Mouse (Mus musculus): ENCODE measurements at regions not wholly inside any gene's neighbourhood (a gene's known extent, or its start where the extent isn't known, plus 50 kb on each side); places are given as distances from the start of the nearest gene placed in this dataset.

DNA sequence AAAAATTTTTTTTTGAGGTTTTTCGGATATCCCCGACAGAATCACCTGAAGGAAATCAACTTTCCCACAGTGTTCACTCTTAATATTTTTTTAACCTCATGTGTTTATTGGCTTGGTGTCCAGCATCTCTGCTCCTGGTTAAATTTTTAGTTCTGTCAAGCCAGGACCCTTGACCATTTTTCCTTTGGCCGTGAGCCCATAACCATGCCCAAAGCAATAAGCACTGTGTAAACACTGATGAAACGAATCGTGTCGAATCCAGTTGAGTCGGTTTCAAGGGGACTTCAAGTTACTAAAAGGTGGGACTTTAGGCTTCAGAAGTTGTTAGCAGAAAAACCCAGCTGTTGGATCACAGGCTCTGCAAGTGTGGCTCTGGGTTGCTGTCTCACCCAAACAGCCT lies 117.0 kb upstream of the Spdye4c start:
- DNase-seq (ENCODE audit: low spot score), result no peak

DNA sequence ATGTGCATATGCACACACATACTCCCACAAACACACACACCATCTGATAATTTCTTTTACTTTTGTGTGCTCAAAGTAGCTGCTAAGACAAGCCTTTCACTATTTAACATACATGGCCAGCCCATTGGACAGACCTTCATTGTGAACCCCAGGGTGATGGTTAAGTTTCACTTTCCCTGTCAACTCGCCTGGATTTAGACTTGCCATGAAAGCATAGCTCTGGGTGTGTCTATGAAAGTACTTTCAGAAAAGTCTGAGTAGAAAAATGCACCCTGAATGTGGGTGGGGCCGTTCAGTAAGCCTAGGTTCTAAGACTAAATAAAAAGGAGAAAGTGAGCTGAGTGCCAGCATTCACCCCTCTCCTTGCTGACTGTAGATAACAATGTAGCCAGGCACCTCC lies 113.8 kb upstream of the Spdye4c start:
- no peak for DNase-seq (ENCODE audit: low spot score)

DNA sequence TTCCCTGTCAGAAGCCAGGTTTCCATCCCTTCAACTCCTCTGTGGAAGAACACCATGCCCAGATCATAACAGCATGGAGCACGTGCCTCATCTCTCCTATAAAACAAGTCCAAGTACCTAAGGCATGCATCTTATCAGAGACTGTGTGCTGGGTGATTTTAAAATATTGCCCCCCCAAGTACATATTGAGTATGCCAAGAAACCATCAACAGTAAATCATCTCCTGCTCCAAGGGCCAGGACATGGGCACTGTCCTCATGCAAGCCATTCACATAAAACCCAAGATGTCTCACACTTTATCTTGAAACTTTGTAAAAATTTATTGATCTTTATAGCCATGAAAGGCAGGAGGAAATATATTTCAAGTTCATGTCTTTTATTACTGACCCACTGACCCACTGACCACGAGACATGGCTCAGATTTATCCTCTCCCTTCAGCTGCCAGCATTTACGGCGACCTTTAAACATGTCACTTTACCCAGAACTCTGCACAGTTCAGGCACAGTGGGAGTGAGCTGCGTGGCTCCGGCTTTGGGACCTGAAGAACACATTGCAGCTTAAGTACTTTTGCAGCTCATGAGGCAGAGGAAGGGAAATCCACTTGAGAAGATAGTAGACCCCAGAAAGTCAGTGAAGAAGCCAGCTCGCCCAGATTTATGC lies 99.7 kb upstream of the Spdye4c start:
- no peak for DNase-seq (ENCODE audit: low spot score)

DNA sequence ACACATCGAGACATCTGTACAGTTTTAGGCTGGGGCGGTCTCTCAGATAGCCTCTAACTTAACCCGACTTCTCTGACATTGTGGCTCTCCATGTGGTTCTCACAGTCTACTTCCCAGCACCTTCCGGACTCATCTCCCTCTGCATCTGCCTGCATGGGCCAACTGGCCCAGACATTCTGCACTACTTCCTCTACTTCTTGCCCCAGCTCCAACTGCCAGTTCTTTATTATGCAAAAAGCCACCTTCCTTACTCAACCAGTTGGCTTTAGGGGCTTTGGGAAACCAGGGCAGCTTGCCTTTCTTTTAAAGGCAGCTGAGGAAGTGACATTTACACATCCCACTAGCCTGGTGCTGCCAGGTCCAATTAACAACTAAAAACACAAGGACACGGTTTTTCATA lies 97.1 kb upstream of the Spdye4c start:
- no peak for DNase-seq (ENCODE audit: low spot score)

DNA sequence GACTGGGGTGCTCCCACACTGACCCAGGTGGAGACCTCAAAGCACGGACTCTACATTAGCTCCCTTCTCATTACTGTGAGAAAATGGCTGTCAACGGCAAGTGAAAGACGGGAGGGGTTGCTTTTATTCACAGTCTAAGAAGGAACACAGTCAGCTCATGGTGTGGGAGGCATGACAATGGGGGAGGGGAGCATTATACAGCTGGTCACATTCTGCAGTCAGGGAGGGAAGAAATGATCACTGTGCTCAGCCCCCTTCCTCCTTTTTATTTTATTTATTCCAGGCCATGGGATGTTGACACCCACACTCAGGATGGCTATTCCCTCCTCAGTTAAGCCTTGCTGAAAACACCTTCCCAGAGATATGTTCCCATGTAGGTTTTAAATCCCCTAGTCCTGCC lies 93.1 kb upstream of the Spdye4c start:
- DNase-seq (ENCODE audit: low spot score), result no peak

DNA sequence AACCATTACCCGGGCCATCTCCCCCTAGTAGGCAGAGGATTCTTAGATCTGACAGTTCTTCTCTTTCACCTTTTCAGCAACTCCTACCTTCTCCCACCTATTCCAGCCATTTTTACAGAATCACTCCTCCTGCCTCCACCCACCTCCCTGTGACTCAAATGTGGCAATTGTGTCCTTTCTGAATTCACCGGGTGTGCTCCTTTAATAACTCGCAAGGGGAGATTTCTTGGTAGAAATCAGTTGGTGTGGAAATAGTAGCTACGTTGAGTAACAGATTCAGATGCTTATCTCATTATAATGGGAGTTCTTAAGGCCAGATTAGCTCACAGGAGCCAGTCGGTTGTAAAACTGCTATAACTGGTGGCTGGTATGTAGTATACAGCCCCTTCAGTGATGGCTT lies 92.4 kb upstream of the Spdye4c start:
- DNase-seq (ENCODE audit: low spot score), result no peak

DNA sequence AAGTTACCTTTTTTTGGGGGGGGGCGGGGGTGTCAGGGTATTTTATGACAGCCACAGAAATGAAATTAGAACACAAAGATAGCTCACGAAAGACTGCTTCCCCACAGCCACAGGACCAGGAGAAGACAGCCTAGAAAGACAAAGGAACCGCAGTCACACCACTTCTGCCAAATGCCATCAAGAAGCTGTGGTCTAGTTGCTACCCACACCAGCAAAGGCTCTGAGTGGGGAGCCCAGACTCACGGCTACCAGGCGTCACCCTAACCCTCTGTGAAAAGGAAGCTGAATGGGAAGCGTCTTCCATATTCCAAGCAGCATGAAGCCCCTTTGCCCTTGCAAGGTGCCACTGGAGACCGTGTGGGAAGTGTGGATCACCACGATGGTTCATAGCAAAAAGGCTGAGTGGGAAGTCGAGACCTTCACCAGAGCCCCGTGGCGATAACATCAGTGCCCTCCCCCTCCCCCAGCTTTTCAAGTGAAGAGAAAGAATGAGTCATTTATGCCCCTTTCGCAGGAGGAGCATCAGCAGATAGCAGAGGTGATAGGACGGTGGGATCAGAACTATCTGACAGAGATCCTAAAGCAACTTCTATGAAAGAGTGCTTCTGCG lies 91.3 kb upstream of the Spdye4c start:
- no peak for DNase-seq (ENCODE audit: low spot score)

DNA sequence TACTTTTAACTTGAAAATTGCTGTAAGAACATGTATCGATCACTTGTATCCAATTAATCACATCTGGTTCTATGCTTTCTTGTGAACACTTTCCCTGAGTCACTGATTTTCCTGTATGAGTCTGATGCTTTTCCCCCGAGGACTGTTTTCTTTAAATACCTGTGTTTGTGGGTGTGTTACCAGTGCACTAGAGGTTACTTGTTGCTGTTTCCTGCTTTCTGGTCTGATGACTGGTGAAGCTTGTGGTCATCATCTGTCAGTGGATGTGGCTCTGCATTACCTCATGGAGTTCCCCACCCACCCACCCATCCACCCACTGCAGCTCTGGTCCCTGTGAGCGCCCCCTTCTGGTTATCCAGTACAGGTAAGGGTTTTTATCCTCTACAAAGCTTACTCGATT lies 88.3 kb upstream of the Spdye4c start:
- DNase-seq (ENCODE audit: low spot score), result no peak

DNA sequence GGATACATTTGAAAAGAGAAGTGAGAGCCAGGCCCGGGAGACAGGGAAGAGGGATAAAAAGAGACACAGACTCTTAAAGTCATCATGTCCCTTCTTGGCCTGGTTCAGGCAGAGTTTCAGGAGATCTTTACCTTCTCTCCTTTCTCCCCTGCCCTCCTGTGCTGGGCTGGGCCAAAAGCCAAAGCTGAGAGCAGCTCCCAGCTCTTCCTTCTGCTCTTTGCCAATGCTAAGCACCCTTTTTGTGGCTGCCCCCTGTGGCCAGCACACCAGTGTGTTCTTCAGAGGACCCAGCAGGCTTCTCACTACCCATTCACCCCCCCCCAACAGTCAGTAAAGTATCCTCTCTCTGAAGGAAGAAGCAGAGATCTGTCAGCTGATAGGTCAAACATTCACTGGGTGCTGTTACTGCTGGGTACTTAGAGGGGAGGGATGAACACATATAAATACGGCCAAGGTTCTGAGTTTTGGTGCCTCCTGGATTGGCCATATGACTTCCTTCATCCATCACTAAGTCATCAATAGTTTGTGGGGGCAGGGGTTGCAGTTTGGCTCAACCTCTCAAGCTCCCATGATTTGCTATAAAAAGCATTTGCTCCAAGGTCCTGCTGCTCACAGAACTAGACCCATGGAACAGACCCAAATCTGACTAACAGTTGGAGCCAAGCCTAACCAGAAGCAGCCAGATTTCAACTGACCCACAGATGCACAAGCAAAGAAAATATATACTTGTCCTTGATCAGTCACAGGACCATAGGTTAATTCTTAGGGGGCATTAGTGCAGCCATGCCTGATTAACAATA lies 87.7 kb upstream of the Spdye4c start:
- DNase-seq (ENCODE audit: low spot score), result no peak

DNA sequence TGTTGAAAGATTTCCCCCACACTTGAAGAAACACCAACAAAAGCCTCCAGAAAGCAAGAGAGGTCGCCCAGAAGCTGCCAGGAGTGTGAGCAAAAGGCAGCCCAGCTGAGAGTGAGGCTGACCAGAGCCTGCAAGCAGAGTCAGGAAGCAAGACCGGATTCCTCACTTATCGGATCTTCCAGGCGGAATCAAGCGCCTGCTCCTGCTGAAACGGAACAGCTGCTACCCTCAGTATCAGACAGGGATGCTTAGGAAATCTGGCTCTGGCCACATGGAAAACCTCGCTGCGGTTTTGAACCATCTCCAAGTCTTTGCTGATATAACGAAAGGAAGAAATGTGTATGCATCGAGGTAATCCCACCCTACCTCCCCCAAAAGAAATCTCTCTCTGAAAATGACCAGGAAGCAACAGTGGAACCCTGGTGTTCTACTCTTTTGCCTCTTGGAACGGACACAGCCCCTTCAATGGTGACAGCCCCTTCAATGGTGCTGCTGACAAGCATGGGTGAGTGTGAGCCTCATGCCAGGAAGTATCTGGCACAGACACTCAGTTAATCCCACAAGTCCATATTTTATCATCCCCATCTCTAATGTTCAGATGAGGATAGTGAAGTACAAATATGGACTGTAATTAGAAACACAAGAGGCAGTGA lies 83.3 kb upstream of the Spdye4c start:
- DNase-seq (ENCODE audit: low spot score), result no peak

DNA sequence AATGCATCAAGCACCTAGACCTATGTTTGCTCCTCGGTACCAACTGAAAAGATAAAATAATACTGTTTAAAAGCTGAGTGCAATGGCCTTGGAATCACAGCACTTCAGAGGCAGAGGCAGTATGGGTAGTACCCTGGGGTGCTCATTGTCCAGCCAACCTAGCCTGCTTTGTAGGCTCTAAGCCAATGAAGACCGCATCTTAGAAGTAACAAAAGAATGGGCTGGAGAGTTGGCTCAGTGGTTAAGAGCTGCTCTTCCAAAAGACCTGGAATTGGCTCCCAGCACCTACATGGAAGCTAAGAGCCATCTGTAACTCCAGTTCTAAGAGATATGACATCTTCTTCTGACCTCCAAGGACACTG lies 82.8 kb upstream of the Spdye4c start:
- DNase-seq (ENCODE audit: low spot score), result no peak

DNA sequence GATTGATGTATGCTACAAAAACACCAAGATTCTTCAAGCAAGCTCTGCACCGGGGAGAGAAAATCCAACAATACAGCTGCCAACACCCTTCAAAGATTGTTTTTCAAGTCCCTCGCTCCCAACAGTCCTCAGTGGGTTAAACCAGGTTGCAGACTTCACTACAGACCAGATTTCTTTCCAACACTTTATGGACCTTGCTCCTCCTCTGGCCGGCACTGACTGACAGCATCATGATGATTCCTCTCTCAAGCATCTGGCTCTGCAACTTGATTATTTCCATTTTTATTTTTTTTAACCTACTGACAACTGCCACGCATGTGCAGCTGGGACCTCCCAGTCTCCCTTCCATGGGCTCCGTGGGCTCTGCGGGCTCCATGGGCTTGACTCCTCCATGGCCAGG lies 79.7 kb upstream of the Spdye4c start:
- DNase-seq (ENCODE audit: low spot score), result no peak

DNA sequence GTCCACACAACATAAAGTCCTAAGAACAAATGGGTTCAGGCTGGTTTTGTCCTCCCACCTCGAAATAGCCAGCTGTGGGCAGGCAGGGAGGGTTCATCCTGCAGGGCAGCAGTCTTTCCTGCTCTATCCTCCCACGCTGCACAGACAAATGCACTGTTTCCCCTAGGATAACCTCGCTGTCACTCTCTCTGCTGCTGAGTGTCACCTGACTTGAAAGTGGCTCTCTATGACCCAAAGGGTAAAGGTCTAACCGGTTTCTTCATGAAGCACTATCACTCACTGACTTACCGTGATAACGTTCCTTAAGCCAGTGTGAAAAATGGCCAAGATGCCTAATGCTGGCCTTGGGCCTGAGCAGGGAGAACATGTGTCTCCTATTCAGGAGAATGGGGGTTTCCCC lies 78.2 kb upstream of the Spdye4c start:
- no peak for DNase-seq (ENCODE audit: low spot score)

DNA sequence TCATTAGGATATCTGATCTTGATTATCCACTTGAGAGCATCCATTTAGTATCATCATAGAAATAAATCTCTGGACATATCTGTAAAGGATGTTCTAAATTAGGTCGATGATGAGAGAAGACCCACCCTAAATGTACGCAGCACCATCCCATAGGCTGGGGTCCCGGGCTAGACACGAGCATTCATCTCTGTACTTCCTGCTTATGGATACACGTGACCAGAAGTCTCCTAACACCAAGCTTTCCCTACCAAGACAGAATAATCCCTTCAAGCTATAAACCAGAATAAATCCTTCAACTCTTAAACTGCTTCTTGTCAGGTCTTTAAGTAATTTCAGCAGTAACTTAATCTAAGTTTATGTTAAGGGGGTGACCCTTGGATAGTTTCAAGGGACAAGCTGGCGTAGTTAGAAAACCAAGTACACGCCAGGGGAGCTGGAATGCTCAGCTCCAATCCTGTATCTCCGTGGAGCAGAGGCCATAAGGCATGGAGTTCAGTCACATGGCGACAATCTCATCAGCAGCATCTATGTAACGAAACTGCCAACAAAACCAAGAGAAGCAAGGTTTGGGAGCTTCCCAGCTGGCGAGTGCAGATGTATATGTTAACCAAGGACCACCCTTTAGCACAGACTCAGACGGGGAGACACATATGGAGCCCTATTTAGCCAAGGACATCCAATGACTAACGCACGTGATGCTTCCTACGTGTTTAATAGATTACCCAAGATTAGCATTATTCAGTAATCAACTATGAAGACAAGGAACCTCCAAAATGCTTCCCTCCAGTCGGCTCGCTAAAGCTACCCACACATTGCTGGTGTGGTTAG lies 76.3 kb upstream of the Spdye4c start:
- DNase-seq (ENCODE audit: low spot score), result no peak

DNA sequence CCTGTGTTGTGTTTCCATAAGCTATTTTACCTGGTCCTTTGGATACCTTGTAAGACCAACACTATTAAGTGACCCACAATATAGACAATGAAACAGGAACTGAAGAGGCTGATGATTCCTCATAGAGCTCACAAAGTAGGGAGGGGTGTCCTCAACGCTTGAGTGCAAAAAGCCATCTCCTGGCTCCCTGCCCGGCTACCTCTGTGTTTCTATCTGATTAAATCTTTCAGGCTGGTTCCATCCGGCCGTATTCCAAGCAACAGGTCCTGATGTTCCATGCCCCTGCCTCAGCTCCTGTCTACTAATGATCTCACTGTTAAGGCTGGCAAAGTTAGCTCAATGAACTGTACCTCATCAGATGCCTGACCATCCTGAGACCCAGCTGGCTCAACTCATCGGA lies 75.3 kb upstream of the Spdye4c start:
- DNase-seq (ENCODE audit: low spot score), result no peak

DNA sequence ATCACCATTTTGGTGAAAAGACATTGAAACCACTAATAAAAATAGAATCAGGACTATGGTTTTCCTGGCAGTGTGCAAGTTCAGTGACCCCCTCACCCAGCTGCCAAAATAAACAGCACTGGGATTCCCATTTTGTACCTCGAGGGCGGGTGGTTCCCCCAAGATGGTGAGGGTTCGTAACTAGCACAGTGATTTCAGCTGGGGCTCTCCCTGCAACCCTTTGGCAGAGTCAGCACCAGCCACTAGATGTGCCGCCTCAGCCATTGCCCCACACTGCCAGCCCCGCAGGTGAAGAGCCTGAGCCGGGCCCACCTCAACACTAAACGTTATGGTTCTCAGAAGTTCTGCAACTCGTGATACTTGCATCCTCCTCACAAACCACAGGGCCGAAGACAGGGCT lies 74.3 kb upstream of the Spdye4c start:
- no peak for DNase-seq (ENCODE audit: low spot score)

DNA sequence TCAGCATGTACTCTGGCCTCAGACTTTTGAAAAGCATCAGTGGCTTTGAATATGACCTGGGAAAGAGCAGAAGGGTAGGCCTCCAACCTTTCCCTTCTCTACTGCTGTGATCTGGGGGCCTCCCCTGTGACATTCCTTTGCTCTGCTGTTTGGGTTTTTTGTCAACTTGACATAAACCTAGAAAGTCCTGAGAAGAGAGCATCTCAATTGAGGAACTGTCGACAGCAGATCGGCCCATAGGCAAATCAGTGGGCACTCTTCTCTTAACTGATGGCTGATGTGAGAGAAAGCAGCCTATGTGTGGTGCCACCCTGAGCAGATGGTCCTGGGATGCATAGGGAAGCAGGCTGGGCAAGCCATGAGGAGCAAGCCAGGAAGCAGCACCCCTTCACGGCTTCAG lies 72.9 kb upstream of the Spdye4c start:
- DNase-seq (ENCODE audit: low spot score), result no peak

DNA sequence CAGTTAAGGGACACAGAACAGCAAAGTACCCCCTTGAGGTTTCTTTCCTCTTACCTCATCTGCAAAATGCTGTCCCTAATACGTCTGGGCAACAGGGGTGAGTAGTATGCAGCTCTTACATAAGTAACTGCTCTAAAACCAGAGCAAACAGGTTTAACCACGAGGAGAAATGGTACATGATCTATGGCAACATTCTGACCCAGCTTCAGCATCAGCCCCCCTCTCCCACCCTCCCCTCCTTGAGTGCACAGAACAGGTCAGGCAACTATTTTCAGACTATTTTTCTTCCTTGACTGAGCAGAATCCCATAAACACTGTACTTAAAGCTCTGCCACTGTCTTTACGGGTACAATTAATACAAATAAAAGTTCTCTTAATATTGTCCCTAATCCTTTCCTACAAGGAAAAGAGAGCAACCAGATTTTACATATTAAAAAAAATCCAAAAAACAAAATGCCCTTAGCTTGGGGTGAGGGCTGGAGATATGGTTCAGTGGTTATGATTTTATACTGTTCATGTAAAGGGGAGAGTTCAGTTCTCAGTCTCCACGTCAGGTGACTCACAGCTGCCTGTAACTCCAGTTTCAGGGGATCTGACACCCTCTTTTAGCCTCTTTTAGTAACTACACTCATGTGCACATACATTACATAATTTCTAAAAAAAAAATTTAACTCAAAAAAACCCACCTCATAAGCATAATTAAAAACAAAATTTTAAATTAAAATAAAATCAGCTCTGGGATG lies 69.1 kb upstream of the Spdye4c start:
- DNase-seq (ENCODE audit: low spot score), result no peak

DNA sequence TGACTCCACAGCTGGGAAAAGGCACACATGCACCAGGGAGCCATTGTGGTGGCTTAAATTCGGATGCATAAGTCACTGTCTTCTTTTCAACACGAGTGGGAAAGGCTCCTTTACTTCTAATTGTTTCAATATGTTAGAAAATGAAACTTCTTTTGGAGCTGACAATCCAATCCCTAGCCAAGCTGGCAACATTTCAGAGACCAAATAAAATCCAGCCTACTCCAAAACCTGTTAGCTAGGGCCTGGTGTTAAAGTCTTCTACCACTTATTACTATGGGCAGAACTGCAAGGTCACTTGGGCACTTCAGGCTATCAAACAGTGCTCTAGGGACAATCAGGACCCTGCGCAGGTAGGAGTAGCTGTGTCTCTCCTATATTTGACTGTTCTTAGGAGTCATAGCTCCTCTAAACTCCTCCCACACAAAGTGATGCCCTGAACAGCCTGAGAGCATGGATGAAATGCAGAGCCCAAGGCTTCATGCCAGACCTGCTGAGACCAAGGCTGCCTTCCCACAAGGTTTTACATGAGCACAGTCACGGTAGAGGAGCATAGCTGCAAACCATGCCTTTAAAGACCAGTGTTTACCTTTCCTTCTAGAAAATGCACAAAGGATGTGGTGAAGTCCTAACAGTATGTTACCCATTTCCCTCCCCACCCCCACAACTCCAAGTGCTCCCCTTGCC lies 67.4 kb upstream of the Spdye4c start:
- no peak for DNase-seq (ENCODE audit: low spot score)

DNA sequence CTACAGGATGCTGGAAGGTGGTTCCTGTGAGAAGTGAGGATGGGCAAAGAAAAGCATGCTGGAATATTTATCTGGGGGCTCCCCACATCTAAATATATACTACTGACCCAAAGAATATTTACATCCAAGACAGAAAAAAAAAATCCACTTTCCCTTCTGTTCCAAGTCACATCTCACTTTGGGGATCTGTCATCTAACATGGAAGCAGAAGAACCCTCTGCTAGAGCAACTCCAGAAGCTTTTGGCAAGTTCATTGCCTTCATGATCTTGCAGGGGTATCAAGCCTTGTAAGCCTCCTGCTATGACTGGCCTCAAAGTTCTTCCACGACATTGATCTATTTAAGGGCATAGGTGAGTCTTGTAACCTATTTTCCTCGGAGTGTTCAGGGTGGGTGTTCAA lies 64.9 kb upstream of the Spdye4c start:
- no peak for DNase-seq (ENCODE audit: low spot score)

DNA sequence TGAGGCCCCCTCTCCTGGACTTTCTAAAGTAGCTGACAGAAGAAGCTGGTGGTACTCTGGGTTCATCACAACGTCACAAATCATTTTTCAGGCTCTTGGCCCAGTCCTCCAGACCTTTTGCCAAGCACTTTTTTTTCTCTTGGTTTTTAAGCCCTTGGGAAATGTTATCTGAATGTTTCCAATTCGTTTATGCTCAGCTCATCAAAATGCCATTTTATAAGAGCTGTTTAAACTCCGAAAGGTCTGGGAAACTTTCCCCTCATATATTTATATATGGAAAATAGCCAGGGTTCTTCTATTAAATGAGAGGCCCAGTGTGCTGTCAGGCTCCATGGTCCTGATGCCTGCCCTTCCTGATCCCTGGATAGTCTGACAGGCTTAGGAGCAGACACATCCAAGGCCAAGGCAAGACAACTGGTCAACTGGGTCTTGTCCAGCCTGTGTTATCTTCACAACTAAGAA lies 64.1 kb upstream of the Spdye4c start:
- DNase-seq (ENCODE audit: low spot score), result no peak
